Mouse (Mus musculus) hindbrain, embryonic 12.5 days (tissue): ENCODE data around the gene Cep44. TPM values are rescaled to one million over a fixed set of nuclear protein-coding genes. Genes with fewer than 3 reads are reported as not detected.

ENCODE experiments used
- microRNA-seq: library from miRNA; unstranded; fragments of <30 nt; microRNA quantifications from one replicate; pipeline ENCODE4, GENCODE M21; 2017
- polyA plus RNA-seq: library from polyadenylated mRNA; unstranded; fragments of >200 nt; fragmentation: Nextera tagmentation; extraction: Ambion mirVana; gene quantifications from 2 replicates; pipeline ENCODE4 v1.2.1, GENCODE M21; 2016

Cep44 gene
- polyA plus RNA-seq, 1 experiment from 2014 or later = 32.9 TPM

Small RNA genes lying within 50 kb of the gene (microRNA-seq; reads per million reads assigned to microRNA genes)
- gene Gm25992 = not detected

Other genes with a start within 250 kb of the Cep44 start
- 31.3 and 37.4 TPM in 2 replicates for gene Fbxo8, start within 50 bp of the Cep44 start, polyA plus RNA-seq